ENCODE assay signal across 9 mouse cellular contexts in the genomic region with DNA sequence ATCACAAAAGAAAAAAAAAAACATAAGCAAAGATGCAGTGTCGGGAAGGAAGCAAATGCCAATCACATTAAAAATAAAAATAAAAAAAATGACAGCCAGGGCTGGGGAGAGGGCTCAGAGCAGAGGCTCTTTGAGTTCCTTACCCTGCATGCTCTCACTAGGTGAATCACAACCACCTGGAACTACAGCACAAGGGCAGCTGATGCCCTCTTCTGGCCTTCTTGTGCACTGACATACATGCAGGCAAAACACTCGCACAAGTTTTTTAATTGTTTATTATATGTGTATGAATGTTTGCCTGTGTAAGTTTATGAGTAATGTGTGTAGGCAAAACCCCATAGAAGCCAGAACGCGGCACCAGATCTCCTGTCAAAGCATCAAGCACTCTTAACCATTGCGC. TPM values are rescaled to one million over a fixed set of nuclear protein-coding genes. Genes with fewer than 3 reads are reported as not detected.
DNase-seq lines count a peak whose midpoint lies in the region; ATAC-seq and TF ChIP-seq lines count a peak whose summit lies in the region.
"Had no signal": no experiment of that assay in that cellular context is flagged by ENCODE, and none has a peak within 500 bp of the region (broad histone marks: within the 10 kb centered on the region; RNA-seq: fewer than 3 reads in every experiment).

No protein-coding gene starts in this region.

- ATAC-seq in hindbrain, embryonic 16.5 days: no peak
- ATAC-seq in heart, embryonic 11.5 days (replicated peaks; ENCODE audit: insufficient number of reproducible peaks, low FRiP score, low TSS enrichment): no peak

- no peak overlapping the region for H3K4me3 ChIP-seq in hindbrain, embryonic 10.5 days
- H3K4me3 ChIP-seq in hindbrain, embryonic 16.5 days (ENCODE audit: low read length): no peak overlapping the region
- no peak overlapping the region for H3K4me3 ChIP-seq in cortical plate, adult 2 months (ENCODE audit: insufficient read depth, low read length)
- no peak overlapping the region for H3K4me3 ChIP-seq in heart, embryonic 11.5 days (ENCODE audit: low read depth, low read length)

- 66% methylated on average over 5 of the region's 5 CpGs for WGBS in hindbrain, embryonic 10.5 days
- 73% methylated on average over 5 of the region's 5 CpGs for WGBS in hindbrain, embryonic 16.5 days
- WGBS in heart, embryonic 11.5 days (ENCODE audit: insufficient replicate concordance): 62% methylated on average over 5 of the region's 5 CpGs

- peak; percentile 63 for TF ChIP-seq CTCF in cortical plate, adult 2 months (IDR thresholded peaks at IDR 0.05; ENCODE audit: extremely low read depth, insufficient read depth, low read length)

- H3K4me1 ChIP-seq in hindbrain, embryonic 10.5 days (replicated peaks): peaks cover 14% of the 10 kb centered on the region
- no peaks in the 10 kb centered on the region for H3K4me1 ChIP-seq in hindbrain, embryonic 16.5 days (ENCODE audit: control insufficient read depth, insufficient read depth, low read depth, low read length)
- no peaks in the 10 kb centered on the region for H3K4me1 ChIP-seq in cortical plate, adult 2 months (ENCODE audit: control insufficient read depth, insufficient read depth, low read length)
- peaks cover 4% of the 10 kb centered on the region; the same call in 1 of the 2 replicates for H3K4me1 ChIP-seq in heart, embryonic 11.5 days (ENCODE audit: control insufficient read depth, insufficient read depth, low read length)

- peak; percentile 14 for DNase-seq in hindbrain, embryonic 10.5 days (ENCODE audit: low spot score)
- peak; percentile 63 for DNase-seq in CD4-positive helper T cell, adult 2 months (ENCODE audit: low read depth, low spot score)
- DNase-seq in lung, postnatal 36 days: peak; percentile 66
- no peak for DNase-seq in adrenal gland, adult 8-10 months
- DNase-seq in adrenal gland, postnatal 25 days: no peak

- H3K27ac ChIP-seq in hindbrain, embryonic 10.5 days: no peak overlapping the region
- no peak overlapping the region for H3K27ac ChIP-seq in hindbrain, embryonic 16.5 days (ENCODE audit: low read depth, low read length)
- H3K27ac ChIP-seq in cortical plate, adult 2 months (ENCODE audit: insufficient read depth, low read length): no peak overlapping the region
- no peak overlapping the region for H3K27ac ChIP-seq in heart, embryonic 11.5 days (ENCODE audit: low read depth, low read length)

- no peaks in the 10 kb centered on the region for H3K9me3 ChIP-seq in hindbrain, embryonic 10.5 days
- no peaks in the 10 kb centered on the region for H3K9me3 ChIP-seq in hindbrain, embryonic 16.5 days (ENCODE audit: control insufficient read depth, low read length)
- H3K9me3 ChIP-seq in heart, embryonic 11.5 days (replicated peaks; ENCODE audit: control insufficient read depth, low read length): no peaks in the 10 kb centered on the region

- peaks cover 52% of the 10 kb centered on the region for H3K36me3 ChIP-seq in hindbrain, embryonic 10.5 days
- peaks cover 14% of the 10 kb centered on the region for H3K36me3 ChIP-seq in hindbrain, embryonic 16.5 days (ENCODE audit: control insufficient read depth, insufficient read depth, low read length)
- H3K36me3 ChIP-seq in heart, embryonic 11.5 days (ENCODE audit: control insufficient read depth, insufficient read depth, low read length): no peaks in the 10 kb centered on the region

- TF ChIP-seq POLR2A in cortical plate, adult 2 months (IDR thresholded peaks at IDR 0.05; ENCODE audit: extremely low read depth, insufficient read depth, low read length): no peak

- no peaks in the 10 kb centered on the region for H3K27me3 ChIP-seq in hindbrain, embryonic 10.5 days (ENCODE audit: insufficient read depth, poor library complexity, severe bottlenecking)
- H3K27me3 ChIP-seq in hindbrain, embryonic 16.5 days (replicated peaks; ENCODE audit: control insufficient read depth, insufficient read depth, low read length): no peaks in the 10 kb centered on the region
- H3K27me3 ChIP-seq in heart, embryonic 11.5 days (ENCODE audit: control insufficient read depth, insufficient read depth, low read length): no peaks in the 10 kb centered on the region

- H3K4me2 ChIP-seq in hindbrain, embryonic 16.5 days (ENCODE audit: low read length): no peak overlapping the region
- H3K4me2 ChIP-seq in heart, embryonic 11.5 days: no peak overlapping the region

- no peak overlapping the region for H3K9ac ChIP-seq in hindbrain, embryonic 16.5 days (ENCODE audit: low read depth, low read length)
- H3K9ac ChIP-seq in heart, embryonic 11.5 days (ENCODE audit: low read depth, low read length): no peak overlapping the region

RNA-seq across cellular contexts. Expression of a gene that starts 11.3 kb away (rescaled TPM):
- 54.3 and 59.5 TPM in 2 replicates for polyA plus RNA-seq in hindbrain, embryonic 10.5 days (2016; fragmentation: Nextera tagmentation; extraction: Ambion mirVana)
- 74.1 and 78.4 TPM in 2 replicates for polyA plus RNA-seq in hindbrain, embryonic 16.5 days (2015; fragmentation: Nextera tagmentation; extraction: Ambion mirVana)
- 36.9 and 37.8 TPM in 2 replicates for polyA plus RNA-seq in cortical plate, adult 2 months (2012; rRNA removed)
- 100 to 1,000 TPM in 3 of 4 experiments, 10 to 100 TPM in 1; 83.5 to 119 (median 106) TPM for total RNA-seq in adrenal gland, adult 8-10 months (2022)
- 42.4 and 46.5 TPM in 2 replicates for polyA plus RNA-seq in heart, embryonic 11.5 days (2014; fragmentation: Nextera tagmentation; extraction: Ambion mirVana)
- 87.8 and 93.9 TPM in 2 replicates for total RNA-seq in adrenal gland, postnatal 25 days (2021)

RNA-seq across cellular contexts. Expression of a gene that starts 14.4 kb away (rescaled TPM):
- polyA plus RNA-seq in hindbrain, embryonic 10.5 days (2016; fragmentation: Nextera tagmentation; extraction: Ambion mirVana): 60.3 and 61.4 TPM in 2 replicates
- 64.7 and 66.8 TPM in 2 replicates for polyA plus RNA-seq in hindbrain, embryonic 16.5 days (2015; fragmentation: Nextera tagmentation; extraction: Ambion mirVana)
- 46.4 and 50.5 TPM in 2 replicates for polyA plus RNA-seq in cortical plate, adult 2 months (2012; rRNA removed)
- total RNA-seq in adrenal gland, adult 8-10 months (2022): 10 to 100 TPM; 51.7 to 68.6 (median 62.8) TPM
- 75.9 and 84.0 TPM in 2 replicates for polyA plus RNA-seq in heart, embryonic 11.5 days (2014; fragmentation: Nextera tagmentation; extraction: Ambion mirVana)
- 52.6 and 57.3 TPM in 2 replicates for total RNA-seq in adrenal gland, postnatal 25 days (2021)

RNA-seq across cellular contexts. Expression of a gene that starts 31.7 kb away (rescaled TPM):
- 48.5 and 49.7 TPM in 2 replicates for polyA plus RNA-seq in hindbrain, embryonic 10.5 days (2016; fragmentation: Nextera tagmentation; extraction: Ambion mirVana)
- 49.4 and 50.1 TPM in 2 replicates for polyA plus RNA-seq in hindbrain, embryonic 16.5 days (2015; fragmentation: Nextera tagmentation; extraction: Ambion mirVana)
- polyA plus RNA-seq in cortical plate, adult 2 months (2012; rRNA removed): 35.9 and 38.9 TPM in 2 replicates
- 10 to 100 TPM; 12.5 to 23.3 (median 22.5) TPM for total RNA-seq in adrenal gland, adult 8-10 months (2022)
- polyA plus RNA-seq in heart, embryonic 11.5 days (2014; fragmentation: Nextera tagmentation; extraction: Ambion mirVana): 30.2 and 31.8 TPM in 2 replicates
- total RNA-seq in adrenal gland, postnatal 25 days (2021): 13.0 and 15.7 TPM in 2 replicates

RNA-seq across cellular contexts. Expression of a gene that starts 36.6 kb away (rescaled TPM):
- 0.21 and 0.66 TPM in 2 replicates for polyA plus RNA-seq in hindbrain, embryonic 10.5 days (2016; fragmentation: Nextera tagmentation; extraction: Ambion mirVana)
- polyA plus RNA-seq in hindbrain, embryonic 16.5 days (2015; fragmentation: Nextera tagmentation; extraction: Ambion mirVana): 0.09 and 0.10 TPM in 2 replicates
- 0.11 and 0.15 TPM in 2 replicates for polyA plus RNA-seq in cortical plate, adult 2 months (2012; rRNA removed)
- 1 to 10 TPM; 2.2 to 3.6 (median 2.8) TPM for total RNA-seq in adrenal gland, adult 8-10 months (2022)
- 0.25 and 0.73 TPM in 2 replicates for polyA plus RNA-seq in heart, embryonic 11.5 days (2014; fragmentation: Nextera tagmentation; extraction: Ambion mirVana)
- total RNA-seq in adrenal gland, postnatal 25 days (2021): 1.7 and 2.2 TPM in 2 replicates
- total RNA-seq: left cerebral cortex, adult 18-20 months had no signal

RNA-seq across cellular contexts. Expression of a gene that starts 40.6 kb away (rescaled TPM):
- polyA plus RNA-seq in hindbrain, embryonic 10.5 days (2016; fragmentation: Nextera tagmentation; extraction: Ambion mirVana): 213 and 223 TPM in 2 replicates
- polyA plus RNA-seq in hindbrain, embryonic 16.5 days (2015; fragmentation: Nextera tagmentation; extraction: Ambion mirVana): 225 and 229 TPM in 2 replicates
- polyA plus RNA-seq in cortical plate, adult 2 months (2012; rRNA removed): 98.6 and 108 TPM in 2 replicates
- 10 to 100 TPM; 79.7 to 84.5 (median 81.6) TPM for total RNA-seq in adrenal gland, adult 8-10 months (2022)
- 68.6 and 71.5 TPM in 2 replicates for polyA plus RNA-seq in heart, embryonic 11.5 days (2014; fragmentation: Nextera tagmentation; extraction: Ambion mirVana)
- 66.4 and 74.3 TPM in 2 replicates for total RNA-seq in adrenal gland, postnatal 25 days (2021)

Comparison
In these comparisons a context has a peak if more than half of its experiments do, and no peak if none do; other contexts are left out.
1. DNase-seq: peak in hindbrain, embryonic 10.5 days (single experiment), CD4-positive helper T cell, adult 2 months (single experiment) and lung, postnatal 36 days (single experiment); none in adrenal gland, adult 8-10 months (single experiment) and adrenal gland, postnatal 25 days (single experiment).